Mouse (Mus musculus): ENCODE measurements around the gene Gm8947.
"Not testable (repeated sequence)": the region's sequence is repeated elsewhere in the genome, so short reads cannot be mapped to it uniquely, and the experiment has no call there.

Gene Gm8947

DNA sequence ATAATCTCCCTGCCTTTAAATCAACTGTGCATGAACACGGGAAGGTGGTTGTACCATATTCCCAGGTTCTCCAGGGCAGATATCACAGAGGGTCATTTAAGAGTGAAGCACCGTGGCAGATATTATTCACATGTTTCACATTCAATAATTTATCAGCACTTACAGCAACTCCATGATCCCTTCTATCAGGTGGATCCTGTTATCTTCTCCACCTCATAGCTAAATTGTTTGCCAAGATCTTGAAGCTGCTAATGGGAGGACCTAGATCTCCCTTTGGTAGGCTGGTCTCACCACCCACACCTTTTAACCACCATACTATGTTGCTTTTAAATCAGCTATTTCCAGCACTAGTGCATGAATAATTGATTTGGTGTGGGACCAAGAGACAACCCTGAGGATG lies 12.0 kb upstream of the Gm8947 start:
- DNase-seq (ENCODE audit: low read depth, low spot score) = no peak

DNA sequence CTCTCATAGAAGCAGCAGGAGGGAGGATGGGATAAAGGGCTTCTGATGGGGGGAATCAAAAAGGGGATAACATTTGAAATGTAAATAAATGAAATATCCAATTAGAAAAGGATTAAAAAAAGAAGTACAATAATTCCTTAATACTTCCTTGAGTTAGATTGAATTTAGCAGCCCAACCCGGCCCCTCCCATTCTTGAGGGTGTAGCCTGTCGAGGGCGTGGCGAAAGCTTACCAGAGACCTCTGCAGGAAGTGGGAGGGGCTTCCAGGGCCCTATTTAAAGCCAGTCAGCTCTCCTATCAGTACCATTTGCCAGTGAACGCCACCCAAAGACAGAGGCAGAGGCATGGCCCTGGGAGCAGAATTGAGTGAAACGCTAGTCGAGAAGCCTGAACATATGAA lies 9.9 kb upstream of the Gm8947 start, which contains the start of gene Gm47985:
Gene Gm47985 (plus strand): TSS at position 272 of the 400 bp plus-strand sequence.
- not testable (repeated sequence) for DNase-seq (ENCODE audit: low read depth, low spot score)

DNA sequence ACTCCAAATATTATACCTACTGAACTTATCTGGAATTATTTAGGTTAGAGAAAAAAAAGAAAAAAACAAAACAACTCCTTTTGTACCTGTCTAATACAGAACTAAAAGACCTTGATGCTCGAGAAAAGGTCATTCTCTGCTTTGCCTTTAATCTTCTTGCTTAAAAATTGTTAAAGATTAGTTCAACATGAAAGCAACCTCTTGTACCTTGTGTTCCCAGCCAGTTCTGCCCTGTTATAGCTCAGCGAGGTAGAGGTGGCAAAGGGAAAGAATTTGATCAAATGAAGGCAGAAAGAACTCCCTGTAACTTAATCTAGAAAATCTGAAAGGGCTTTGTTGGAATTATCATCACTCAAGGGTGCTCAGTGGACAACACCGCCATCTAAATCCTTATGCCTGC lies 6.0 kb upstream of the Gm8947 start:
- DNase-seq (ENCODE audit: low read depth, low spot score) = not testable (repeated sequence)

DNA sequence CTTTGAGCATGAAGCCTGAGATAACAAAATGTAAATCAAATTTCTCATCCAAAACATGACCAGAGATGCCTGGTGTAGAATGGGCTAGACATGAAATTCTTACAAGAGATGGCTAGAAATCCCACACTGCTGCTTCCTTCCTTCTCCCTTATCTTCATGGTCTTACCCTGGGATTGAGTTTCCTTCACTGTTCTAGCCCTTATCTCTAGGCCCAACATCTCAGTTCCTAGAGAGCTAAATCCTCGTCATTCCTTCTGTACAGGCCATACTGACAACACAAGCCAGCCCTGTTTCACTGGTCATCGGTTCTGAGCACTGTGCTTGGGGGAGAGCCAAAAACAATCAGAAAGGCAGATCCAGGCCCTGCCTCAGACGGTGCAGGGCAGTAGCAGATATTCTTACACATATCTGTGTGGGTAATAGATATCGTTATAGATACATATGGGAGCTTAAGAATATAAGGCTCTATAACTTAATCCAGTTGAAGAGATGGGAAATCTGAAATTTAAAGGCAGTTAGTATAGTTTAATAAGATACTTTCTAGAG lies 5.2 kb upstream of the Gm8947 start:
- not testable (repeated sequence) for DNase-seq (ENCODE audit: low read depth, low spot score)

DNA sequence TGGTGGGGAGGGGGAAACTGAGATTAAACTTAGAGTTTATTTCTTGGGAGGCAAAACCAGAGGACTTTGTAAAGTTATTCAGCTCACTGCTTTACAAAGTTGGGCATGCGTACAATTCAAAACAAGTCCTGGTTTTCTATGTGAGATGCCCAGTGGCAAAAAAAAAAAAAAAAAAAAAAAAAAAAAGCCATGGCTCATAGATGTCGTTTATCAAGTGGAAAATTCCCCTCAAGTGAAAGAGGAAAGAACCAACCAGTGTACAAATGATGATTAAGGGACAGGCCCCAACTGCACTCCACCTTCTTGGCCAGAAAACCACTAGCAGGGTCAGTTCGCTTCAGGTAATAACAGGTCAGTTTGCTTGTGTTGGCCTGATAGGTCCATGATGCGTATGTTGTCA lies 3.7 kb upstream of the Gm8947 start:
- DNase-seq (ENCODE audit: low read depth, low spot score) = no peak

DNA sequence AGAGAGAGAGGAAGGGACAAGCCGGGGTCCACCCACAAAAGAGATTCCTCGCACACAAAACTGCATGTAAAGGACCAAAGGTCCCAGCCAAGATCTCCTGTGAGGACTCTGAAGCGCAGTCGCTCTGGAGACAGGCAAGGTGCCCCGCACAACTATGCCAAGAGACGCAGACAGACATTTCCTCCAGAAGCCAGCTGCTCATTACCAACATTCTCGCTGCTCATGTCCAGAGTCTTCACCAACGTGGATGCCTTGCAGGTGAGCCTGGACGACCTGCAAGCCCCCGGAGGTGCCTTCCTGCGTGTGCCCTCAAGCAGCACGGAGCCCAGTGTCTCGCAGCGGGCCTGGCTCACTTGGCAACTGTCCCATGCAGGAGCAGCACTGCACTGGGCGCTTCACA lies 563 bp downstream of the Gm8947 start:
- not testable (repeated sequence) for DNase-seq (ENCODE audit: low read depth, low spot score)

DNA sequence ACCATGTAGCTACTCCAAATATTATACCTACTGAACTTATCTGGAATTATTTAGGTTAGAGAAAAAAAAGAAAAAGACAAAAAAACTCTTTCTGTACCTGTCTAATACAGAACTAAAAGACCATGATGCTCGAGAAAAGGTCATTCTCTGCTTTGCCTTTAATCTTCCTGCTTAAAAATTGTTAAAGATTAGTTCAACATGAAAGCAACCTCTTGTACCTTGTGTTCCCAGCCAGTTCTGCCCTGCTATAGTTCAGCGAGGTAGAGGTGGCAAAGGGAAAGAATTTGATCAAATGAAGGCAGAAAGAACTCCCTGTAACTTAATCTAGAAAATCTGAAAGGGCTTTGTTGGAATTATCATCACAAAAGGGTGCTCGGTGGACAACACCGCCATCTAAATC lies 3.8 kb downstream of the Gm8947 start:
- not testable (repeated sequence) for DNase-seq (ENCODE audit: low read depth, low spot score)

DNA sequence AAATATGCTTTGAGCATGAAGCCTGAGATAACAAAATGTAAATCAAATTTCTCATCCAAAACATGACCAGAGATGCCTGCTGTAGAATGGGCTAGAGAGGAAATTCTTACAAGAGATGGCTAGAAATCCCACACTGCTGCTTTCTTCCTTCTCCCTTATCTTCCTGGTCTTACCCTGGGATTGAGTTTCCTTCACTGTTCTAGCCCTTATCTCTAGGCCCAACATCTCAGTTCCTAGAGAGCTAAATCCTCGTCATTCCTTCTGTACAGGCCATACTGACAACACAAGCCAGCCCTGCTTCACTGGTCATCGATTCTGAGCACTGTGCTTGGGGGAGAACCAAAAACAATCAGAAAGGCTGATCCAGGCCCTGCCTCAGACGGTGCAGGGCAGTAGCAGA lies 4.5 kb downstream of the Gm8947 start:
- DNase-seq (ENCODE audit: low read depth, low spot score) = not testable (repeated sequence)

DNA sequence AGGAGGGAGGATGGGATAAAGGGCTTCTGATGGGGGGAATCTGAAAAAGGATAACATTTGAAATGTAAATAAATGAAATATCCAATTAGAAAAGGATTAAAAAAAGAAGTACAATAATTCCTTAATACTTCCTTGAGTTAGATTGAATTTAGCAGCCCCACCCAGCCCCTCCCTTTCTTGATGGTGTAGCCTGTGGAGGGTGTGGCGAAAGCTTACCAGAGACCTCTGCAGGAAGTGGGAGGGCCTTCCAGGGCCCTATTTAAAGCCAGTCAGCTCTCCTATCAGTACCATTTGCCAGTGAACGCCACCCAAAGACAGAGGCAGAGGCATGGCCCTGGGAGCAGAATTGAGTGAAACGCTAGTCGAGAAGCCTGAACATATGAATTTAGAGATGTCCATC lies 5.9 kb downstream of the Gm8947 start, which contains the start of gene Gm47995:
Gene Gm47995 (plus strand): TSS at position 329 of the 400 bp plus-strand sequence.
- DNase-seq (ENCODE audit: low read depth, low spot score) = not testable (repeated sequence)

DNA sequence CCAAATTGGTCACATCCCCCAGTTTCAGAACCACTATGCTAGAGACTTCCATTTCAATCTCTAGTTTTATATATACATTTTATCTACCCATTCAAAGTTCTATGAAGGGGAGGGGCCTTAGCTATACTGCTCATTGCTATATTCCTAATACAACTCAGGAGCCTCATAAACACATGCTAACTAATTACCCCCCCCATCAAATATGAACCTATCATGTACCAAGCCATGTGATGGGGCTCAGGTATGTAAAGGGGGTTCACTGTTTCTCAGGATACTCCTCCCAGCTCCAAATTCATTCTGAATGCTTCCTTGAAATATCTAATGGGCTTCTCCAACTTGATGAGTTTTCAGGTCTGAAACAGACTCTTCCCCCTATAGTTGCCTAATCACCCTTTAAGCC lies 8.4 kb downstream of the Gm8947 start:
- not testable (repeated sequence) for DNase-seq (ENCODE audit: low read depth, low spot score)

DNA sequence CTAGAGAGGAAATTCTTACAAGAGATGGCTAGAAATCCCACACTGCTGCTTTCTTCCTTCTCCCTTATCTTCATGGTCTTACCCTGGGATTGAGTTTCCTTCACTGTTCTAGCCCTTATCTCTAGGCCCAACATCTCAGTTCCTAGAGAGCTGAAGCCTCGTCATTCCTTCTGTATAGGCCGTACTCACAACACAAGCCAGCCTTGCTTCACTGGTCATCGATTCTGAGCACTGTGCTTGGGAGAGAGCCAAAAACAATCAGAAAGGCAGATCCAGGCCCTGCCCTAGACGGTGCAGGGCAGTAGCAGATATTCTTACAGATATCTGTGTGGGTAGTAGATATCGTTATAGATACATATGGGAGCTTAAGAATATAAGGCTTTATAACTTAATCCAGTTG lies 10.6 kb downstream of the Gm8947 start:
- DNase-seq (ENCODE audit: low read depth, low spot score) = not testable (repeated sequence)

DNA sequence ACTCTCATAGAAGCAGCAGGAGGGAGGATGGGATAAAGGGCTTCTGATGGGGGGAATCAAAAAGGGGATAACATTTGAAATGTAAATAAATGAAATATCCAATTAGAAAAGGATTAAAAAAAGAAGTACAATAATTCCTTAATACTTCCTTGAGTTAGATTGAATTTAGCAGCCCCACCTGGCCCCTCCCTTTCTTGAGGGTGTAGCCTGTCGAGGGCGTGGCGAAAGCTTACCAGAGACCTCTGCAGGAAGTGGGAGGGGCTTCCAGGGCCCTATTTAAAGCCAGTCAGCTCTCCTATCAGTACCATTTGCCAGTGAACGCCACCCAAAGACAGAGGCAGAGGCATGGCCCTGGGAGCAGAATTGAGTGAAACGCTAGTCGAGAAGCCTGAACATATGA lies 11.6 kb downstream of the Gm8947 start, which contains the start of gene 3110040M04Rik:
Gene 3110040M04Rik (plus strand): TSS at position 304 of the 400 bp plus-strand sequence.
- not testable (repeated sequence) for DNase-seq (ENCODE audit: low read depth, low spot score)

DNA sequence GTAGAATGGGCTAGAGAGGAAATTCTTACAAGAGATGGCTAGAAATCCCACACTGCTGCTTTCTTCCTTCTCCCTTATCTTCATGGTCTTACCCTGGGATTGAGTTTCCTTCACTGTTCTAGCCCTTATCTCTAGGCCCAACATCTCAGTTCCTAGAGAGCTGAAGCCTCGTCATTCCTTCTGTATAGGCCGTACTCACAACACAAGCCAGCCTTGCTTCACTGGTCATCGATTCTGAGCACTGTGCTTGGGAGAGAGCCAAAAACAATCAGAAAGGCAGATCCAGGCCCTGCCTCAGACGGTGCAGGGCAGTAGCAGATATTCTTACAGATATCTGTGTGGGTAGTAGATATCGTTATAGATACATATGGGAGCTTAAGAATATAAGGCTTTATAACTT lies 16.3 kb downstream of the Gm8947 start:
- DNase-seq (ENCODE audit: low read depth, low spot score) = not testable (repeated sequence)

DNA sequence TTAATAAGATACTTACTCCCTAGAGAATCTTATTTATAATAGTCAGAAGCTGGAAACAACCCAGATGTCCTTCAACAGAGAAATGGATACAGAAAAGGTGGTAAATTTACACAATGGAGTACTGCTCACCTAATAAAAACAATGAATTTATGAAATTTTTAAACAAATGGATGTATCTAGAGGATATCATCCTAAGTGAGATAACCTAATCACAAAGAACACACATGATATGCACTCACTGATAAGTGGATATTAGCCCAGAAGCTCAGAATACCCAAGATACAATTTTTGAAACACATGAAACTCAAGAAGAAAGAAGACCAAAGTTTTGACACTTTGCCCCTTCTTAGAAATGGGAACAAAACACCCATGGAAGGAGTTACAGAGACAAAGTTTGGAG lies 16.8 kb downstream of the Gm8947 start:
- DNase-seq (ENCODE audit: low read depth, low spot score) = not testable (repeated sequence)

DNA sequence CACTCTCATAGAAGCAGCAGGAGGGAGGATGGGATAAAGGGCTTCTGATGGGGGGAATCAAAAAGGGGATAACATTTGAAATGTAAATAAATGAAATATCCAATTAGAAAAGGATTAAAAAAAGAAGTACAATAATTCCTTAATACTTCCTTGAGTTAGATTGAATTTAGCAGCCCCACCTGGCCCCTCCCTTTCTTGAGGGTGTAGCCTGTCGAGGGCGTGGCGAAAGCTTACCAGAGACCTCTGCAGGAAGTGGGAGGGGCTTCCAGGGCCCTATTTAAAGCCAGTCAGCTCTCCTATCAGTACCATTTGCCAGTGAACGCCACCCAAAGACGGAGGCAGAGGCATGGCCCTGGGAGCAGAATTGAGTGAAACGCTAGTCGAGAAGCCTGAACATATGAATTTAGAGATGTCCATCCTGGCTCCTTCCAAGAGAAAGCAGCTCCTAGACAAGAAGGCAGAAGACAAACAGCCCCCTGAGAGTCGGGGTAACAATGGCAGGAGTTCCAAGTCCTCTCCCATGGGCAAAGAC lies 17.7 kb downstream of the Gm8947 start, which contains the start of gene Gm47996:
Gene Gm47996 (plus strand): TSS at position 308 of the 532 bp plus-strand sequence.
- DNase-seq (ENCODE audit: low read depth, low spot score) = not testable (repeated sequence)

DNA sequence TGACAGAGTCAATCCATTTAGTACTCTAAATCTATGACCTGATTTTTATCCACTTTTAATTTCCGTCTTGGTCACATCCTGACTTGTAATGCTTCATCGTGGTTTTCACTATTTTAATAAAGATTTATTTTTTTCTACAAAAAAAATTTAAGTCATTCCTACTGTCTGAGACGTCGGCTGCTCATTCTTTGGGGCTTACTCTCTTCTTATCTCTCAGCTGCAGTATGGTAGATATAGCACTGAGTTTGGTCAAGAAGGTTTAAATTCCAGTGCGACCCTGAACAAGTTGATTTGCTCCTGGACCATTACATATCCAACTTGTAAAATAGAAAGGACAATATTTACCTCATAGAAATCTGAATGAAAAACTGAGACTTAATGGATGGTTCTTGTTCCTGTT lies 19.5 kb downstream of the Gm8947 start:
- DNase-seq (ENCODE audit: low read depth, low spot score) = not testable (repeated sequence)

DNA sequence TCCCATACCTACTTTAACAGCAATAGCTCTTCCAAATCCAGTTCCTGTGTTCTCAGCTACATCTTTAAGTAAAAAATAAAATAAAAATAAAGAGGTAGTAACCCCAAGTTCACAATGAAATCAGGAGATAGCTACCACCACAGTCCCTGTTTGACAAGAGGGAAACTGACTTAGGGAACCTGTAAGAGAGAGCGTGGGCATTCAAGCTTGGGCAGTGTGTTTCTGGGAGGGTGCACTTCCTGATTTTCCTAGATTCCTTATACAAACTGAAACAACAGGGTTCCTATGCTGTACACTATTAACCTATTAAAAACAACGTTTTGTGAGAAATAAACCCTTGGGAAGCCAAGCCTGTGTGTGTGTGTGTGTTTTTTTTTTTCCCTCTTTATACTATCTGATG lies 22.7 kb downstream of the Gm8947 start:
- no peak for DNase-seq (ENCODE audit: low read depth, low spot score)

DNA sequence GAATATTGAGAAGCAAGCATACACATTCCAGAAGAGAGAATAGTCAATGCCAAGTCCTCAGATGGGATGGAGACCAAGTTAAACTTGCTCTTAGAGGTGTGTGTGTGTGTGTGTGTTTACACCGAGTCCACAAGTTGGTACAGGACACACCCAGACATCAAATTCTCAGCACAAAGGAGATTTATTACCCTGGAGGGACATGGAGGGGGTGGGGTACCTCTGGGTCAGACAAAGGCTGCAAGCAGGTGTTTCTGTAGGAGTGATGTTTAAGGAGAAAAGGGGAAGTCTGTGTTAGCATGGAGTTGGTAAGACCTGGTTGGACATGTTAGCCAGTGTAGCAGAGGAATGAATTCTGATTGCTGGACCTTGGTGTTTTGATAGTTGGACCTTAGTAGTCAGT lies 23.8 kb downstream of the Gm8947 start:
- no peak for DNase-seq (ENCODE audit: low read depth, low spot score)

DNA sequence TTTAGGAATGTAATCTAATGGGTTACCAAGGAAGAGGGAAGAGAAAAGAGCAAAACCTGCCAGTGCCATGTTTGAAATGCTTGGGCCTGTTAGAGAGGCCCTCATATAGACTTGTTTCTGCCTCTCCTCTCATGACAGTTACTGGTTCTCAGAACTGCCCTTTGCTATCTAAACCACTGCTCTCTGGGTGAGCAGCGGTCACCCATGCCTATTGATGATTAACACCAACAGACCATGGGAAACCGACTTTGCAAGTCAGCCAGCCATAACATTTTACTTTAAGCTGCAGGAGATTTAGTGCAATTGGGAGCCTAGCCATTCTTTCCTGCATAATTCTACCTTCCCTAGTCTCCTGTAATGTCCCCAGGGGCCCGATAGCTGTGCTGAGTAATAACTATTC lies 24.2 kb downstream of the Gm8947 start:
- no peak for DNase-seq (ENCODE audit: low read depth, low spot score)

DNA sequence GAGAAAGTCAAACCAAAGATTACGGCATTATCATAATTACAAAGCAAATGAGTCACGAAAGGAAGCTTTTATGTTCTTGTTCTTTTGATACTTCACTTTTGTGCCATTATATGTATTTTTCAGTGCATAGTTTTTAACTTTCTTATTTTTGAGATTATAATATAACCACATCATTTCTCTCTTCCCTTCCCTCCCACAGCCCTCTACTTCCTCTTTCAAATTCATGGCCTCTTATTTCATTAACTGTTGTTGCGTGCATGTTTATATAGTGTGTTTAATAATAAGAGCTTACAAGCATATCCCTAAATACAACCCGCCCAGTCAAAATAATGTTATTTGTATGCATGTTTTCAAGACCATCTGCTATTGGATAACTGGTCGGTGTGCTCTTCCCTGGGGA lies 26.9 kb downstream of the Gm8947 start:
- no peak for DNase-seq (ENCODE audit: low read depth, low spot score)

DNA sequence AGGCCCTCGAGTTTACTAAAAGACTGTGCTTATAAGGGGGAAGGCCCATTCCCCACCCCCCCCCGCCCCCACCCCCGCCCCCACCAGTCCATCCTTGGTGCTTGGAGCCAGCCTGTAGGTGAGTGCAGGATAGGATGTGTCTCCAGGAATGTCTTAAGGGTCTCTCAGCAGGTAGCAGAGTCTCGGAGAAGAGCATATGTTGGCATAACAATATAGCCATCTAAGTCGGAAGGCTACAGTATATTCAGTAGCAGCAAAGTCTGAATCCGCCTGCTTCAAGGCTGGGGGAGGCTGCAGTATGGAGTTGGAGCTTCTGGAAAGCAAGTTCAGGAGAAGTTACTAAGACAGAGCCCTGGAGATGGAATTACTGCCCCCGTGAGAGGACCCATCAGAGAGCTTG lies 27.9 kb downstream of the Gm8947 start:
- peak; percentile 78 for DNase-seq (ENCODE audit: low read depth, low spot score)

DNA sequence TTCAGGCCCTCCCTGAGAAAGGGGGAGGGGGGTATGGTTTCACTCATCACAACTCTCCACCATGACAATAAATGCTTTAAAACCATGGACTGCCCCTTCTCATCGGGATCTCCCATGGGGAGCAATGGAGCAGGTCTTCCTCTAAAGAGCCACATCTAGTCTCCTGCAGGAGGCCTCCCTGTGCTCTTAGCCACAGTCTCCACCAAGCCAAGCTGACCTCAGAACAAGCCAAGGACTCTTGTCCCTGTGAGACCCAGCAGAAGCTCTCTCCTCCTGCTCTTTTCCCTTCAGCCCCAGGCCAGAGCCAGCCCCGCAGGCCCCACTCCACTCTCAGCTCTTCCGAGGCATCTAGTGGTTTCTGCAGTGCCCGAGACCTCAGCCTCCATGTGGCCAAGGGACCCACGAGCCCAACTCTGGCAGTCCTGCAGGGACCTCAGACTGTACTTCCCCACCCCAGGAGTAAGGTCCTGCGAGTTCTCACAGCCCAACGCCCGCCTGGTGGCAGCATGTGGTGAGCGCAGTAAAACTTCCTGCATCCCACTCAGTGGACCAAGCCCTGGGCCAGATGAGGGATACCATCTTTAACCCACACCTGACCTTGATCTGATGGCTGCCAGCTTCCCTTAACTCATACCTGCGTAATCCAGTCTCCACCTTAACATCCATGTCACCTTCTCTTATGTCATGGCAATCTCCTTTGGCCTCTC lies 30.5 kb downstream of the Gm8947 start:
- no peak for DNase-seq (ENCODE audit: low read depth, low spot score)

DNA sequence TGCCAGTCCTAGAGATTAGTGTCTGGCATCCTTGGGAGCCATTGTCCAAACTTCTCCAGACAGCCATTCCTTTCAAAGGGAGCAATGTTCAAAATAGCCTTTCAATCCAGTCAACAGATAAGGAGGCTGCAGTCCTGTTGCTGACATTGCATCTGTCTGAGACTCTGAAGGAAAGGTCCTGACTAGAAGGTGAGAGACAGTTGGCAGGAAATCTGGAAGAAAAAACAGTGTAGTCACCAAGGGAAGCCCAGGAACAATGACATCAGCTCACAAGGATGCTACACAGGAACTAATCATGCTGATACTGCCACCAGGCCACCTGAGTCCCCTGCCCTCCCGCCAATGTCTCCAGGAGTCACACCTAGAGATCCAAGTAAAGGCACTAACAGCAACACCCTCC lies 31.2 kb downstream of the Gm8947 start:
- no peak for DNase-seq (ENCODE audit: low read depth, low spot score)
